Mouse (Mus musculus) neutrophil, adult 59 days (primary cell): ENCODE results near the gene Ace3. TPM values are rescaled to one million over a fixed set of nuclear protein-coding genes. Genes with fewer than 3 reads are reported as not detected.

Source experiments
- total RNA-seq, 2 experiments: library from RNA; stranded (reverse); gene quantifications; 1 replicate in 1 of 2; 2 replicates in 1 of 2; pipeline ENCODE4 v1.2.4; 2023

Ace3 gene
- not detected for total RNA-seq

DNA sequence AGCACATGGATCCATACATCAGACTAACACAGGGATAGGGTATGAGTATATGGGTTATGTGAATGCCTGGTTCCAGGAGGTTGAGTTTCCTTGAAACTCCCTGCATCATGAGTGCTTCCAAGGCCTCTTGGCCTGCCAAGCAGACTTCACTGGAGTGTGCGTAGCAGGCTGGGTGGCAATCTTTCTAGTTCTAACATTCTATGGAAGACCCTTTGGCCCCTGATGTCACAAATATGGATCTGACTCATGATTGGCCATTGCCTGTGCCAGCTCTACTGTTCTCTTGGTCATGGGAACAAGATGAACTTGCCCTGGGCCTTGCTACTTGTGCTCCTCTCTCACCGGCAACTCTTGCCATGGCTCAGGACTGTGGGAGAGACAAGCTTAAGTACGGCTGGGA, at the start of gene Ace3:
TSS of gene Ace3 (plus strand) at position 301 of the 400 bp plus-strand sequence.

DNA sequence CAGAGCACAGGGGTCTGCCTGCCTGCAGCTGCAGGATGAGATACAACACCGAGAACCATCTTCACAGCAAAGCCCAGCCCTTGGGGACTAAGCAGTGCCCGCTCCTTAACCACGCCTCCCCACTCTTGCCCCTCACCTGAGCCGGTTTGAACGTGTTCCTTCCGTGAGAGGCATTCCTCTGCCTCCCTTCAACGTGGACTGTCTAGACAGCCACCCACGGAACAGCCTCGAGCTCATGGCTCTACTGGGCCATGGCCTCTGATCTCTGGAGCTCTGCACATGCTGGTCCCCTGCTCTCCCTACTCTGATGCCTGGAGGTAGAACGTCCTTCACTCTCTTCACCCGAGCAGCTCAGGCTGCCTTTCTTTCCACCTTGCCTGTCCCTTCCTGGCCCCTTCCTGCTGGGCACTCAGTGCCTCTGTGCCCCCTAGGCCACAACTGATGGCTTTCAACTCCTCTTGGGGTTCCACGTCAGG, 41.5 kb upstream of the Ace3 start, which contains the start of gene Cyb561:
TSS of gene Cyb561 (minus strand) at position 426 of the 476 bp plus-strand sequence.

DNA sequence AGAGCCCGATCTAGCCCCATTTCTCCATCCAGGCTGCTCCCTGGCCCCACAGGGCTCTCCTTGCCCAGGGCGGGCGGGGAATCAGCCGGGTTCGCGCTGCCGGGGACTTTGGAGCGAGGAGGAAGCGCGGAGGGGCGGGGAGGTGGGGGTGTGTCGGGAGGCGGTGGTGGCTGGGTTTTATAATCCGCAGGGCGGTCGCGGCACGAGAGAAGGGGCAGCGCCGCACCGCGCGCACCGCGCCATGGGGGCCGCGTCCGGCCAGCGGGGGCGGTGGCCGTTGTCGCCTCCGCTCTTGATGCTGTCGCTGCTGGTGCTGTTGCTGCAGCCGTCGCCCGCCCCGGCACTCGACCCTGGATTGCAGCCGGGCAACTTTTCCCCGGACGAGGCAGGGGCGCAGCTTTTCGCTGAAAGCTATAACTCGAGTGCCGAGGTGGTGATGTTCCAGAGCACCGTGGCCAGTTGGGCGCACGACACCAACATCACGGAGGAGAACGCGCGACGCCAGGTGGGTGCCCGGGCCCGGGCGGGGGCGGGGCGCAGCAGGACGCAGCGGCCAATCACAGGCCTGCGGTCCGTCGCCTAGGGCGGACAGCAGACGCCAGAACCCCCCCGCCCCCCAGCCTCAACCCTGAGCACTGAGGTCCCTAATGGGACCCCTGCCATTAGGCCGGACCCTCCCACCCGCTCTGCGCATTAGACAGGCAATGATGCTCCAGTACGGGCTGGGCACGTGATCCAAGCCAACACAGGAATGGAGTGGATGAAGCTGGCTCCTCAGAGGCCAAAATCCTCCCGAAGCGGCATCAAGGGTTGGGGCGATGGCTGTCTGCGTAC, 26.5 kb upstream of the Ace3 start, which contains the start of gene Ace:
TSS of gene Ace (plus strand) at position 205 of the 834 bp plus-strand sequence.

DNA sequence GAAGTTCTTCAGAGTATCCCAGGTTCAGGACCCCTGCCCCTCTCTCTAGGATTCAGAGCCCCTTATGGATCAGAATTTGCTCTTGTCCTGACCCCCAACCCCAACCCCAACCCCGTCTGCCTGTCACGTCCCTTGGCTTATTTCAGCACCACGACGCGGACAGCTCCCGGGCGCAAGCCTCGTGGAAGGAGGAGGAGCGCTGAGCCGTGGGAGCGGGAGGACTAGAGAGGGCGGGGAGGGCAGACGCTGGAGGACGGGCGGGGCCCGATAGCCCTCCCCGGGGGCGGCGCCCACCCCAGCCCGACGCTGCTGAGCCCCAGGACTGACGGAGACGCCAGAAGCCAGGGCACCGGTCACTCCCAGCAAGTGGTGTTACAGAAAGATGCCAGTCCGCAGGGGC, 13.3 kb downstream of the Ace3 start, which contains the start of gene Kcnh6:
TSS of gene Kcnh6 (plus strand) at position 304 of the 400 bp plus-strand sequence.

DNA sequence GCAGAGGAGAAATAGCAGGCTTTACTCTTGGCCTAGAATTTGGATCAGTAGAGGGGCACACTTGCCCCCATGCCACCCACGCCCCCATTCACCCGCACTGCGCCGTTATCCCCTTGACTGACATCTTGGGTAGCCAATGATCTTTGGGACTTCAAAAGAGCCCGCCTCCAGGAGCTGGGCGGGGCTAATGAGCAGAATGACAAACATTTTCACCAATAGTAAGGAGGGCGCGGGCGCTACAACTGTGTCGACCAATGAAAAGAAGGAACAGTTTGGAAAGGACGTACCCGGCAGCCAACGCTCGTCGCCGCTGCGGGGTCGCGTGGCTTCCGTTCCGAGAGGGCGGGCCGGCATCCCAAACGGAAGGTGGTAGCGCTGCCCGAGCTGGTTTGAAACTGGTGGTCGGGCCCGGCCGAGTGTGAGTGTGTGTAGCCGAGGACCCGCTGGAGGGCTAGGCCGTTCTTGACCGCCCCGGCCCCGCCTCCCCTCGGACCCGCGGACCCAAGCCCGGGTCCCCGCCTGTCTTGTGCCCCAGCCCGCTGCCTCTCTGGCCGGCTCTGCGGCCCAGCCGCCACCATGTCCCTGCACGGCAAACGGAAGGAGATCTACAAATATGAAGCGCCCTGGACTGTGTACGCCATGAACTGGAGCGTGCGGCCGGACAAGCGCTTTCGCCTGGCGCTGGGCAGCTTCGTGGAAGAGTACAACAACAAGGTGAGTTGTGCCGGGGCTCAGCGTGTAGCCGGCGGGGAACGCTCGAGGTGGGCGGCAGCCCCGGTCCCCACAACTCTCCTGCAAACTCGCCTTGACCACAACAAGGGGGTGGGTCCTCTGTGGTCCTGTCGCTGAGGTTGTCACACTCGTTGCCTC, 42.3 kb downstream of the Ace3 start, which contains the start of gene Dcaf7:
TSS of gene Dcaf7 (plus strand) at position 325 of the 870 bp plus-strand sequence.

Other genes starting within 250 kb of the Ace3 start
- gene Cyb561, start 41.3 kb upstream of the Ace3 start, total RNA-seq = under 1 TPM in 1 of 2 experiments, not detected in 1; 0.84 TPM
- gene Ace, start 26.7 kb upstream of the Ace3 start, total RNA-seq = 1 to 10 TPM; 2.2 to 2.4 TPM
- not detected for gene Kcnh6, start 13.4 kb downstream of the Ace3 start, total RNA-seq
- gene Dcaf7, start 42.2 kb downstream of the Ace3 start, total RNA-seq = 10 to 100 TPM; 48.1 to 54.6 TPM
- gene Taco1, start 71.4 kb downstream of the Ace3 start, total RNA-seq = 1 to 10 TPM; 5.8 to 5.9 TPM
- 100 to 1,000 TPM; 195 to 202 TPM for gene Map3k3, start 89.9 kb downstream of the Ace3 start, total RNA-seq
- gene Gm10840, start 166.2 kb downstream of the Ace3 start, total RNA-seq = 1 to 10 TPM; 1.7 to 5.7 TPM
- 100 to 1,000 TPM; 442 to 451 TPM for gene Limd2, start 166.2 kb downstream of the Ace3 start, total RNA-seq
- 10 to 100 TPM; 21.5 to 24.7 TPM for gene Strada, start 207.5 kb downstream of the Ace3 start, total RNA-seq
- 10 to 100 TPM; 30.8 to 41.2 TPM for gene Ccdc47, start 221.7 kb downstream of the Ace3 start, total RNA-seq
- 10 to 100 TPM; 34.5 to 35.3 TPM for gene Ddx42, start 222.3 kb downstream of the Ace3 start, total RNA-seq